Mouse (Mus musculus) c-Kit-negative CD71-positive TER-119-positive erythroid progenitor cells, embryonic 14.5 days (primary cell): ENCODE data around the gene Prrt4.

Experiments
- DNase-seq: peaks from one replicate; pipeline ENCODE4 v3.0.0-alpha.2; 2013; ENCODE audit warnings: low read depth, low spot score

Prrt4 gene

DNA sequence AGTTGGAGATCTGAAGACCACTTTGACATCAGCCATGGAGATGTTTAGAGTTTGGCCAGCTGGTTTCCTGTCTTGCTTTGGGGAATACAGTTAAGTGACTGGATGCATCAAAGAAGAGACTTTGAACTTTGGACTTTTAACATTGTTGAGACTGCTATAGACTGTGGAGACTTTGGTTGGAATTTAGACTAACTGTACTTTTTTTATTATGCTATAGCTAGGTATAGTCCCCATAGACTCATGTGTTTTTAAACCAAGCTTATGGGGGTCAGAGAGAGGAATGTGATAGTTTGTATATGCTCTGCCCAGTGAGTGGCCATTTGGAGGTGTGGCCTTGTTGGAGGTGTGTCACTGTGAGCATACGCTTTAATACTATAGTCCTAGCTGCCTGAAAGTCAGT, 29.4 kb downstream of the Prrt4 start:
- no peak for DNase-seq

DNA sequence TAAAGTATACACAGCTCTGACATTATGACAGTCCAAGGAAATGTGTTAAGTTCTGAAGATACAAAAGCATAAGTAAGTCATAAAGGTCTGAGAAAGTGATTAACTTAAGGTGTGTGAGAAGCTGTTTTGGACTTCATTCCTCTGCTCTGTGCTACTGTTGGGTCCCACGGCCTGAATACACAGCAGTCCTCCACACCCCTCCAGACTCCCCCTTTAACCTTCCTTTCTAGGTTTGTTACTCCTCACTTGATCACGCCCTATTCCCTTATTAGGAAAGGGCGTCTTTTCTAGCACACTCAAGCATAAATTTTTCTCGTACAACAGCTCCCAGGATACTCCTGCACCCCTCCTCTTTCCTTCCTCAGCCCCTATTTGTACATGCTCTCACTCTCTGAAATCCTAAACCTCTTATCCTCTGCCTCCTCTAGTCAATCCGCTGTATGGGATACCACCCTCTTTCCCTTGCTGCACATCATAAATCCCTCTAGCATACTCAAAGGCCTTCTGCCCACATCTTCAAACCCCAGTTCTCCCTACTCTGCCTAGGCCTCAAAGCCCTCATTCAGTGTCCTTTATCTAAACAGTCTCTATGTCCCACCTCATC, 31.9 kb downstream of the Prrt4 start:
- DNase-seq: no peak

DNA sequence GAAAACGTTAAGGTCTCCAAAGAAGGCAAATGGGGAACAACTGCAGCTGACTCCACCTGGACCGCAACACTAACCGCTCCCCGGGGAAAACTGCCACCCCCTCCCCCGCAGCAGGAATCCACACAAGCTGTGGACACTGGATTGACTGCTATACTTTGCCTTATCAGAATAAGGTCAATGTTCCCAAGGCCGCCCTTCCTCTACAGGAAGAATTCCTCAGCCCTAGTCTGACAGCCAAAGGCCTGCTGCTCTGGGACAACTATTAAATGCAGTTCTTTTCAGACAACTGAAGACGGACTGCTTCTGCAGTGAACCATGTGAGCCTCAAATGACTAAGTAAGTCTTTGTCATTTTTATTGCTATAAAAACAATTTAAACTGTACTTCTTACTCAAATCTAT, 32.7 kb downstream of the Prrt4 start:
- DNase-seq: no peak

DNA sequence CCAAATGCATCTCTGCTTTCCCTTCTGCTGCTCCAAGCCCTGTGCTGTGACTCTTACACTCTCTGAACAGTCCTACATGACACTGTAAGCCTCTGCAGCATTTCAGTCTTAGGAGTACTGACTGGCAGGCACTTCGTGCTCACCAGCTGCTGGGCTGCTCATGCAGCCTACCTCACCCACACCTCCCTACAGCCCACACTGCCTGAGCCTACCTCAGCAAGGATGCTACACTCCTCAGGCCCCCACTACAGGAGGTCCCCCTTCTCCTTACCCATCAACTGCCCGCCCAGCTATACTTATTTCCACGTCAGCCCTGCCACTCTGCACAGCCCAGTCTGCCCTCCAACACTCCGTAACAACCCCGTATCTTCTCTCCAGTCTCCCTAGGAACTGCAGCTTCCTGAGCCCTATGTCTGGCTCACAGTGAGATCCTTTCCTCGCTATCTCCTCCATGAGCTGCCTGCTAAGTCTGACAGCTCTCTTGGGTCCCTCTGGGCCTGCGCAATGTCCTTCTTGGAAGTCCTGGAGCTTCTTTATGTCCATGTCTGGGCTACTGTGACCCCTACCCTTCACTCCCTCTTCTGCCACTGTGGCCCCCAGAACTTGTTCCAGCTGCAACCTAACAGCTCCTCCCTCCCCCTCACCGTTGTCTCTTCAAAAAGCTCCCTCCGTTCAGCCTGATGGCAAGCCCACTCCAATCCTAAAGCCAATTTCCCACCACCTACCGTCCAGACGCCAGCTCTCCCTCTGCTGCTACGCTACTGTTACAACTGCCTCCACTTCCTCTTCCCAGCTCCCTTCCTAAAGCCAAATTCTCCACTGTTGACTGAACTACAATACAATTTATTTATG, 33.7 kb downstream of the Prrt4 start:
- DNase-seq: no peak

DNA sequence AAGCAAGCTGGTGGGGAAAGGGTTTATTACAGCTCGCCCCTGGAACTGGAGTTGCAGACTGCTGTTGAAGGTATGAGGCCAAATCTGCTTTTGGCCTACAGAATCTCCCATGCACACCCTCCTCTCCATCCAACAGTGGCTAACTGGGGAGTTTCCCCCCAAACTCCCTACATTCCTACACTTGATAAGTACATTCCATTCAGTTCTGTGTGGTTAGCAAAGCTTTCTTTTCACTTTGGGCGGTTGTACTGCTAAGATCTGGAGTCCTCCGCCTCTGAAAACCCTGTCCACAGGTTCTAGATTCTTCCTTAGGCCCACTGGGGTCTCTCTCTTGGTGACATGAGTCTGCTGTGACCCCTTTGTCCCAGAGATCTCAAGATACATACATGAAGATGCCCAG, 34.4 kb downstream of the Prrt4 start:
- DNase-seq: no peak

DNA sequence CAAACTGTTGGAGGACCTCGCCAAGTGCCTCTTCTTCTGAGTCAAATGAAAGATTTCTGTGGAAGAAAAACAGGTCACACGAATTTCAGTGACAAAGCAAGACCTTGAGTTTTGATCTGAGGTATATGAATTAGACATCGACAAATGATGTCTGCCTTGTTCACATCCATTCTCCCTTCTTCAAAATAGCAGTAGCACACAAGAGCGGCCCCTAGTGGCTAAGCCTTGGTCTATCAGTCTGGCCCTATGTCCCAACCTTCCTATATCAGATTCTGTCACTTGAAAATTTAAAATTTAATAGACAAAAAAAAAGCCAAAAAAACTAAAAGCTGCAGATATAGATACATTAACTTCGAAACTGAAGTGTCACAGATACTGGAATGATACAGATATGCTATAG, 35.8 kb downstream of the Prrt4 start:
- DNase-seq: no peak

DNA sequence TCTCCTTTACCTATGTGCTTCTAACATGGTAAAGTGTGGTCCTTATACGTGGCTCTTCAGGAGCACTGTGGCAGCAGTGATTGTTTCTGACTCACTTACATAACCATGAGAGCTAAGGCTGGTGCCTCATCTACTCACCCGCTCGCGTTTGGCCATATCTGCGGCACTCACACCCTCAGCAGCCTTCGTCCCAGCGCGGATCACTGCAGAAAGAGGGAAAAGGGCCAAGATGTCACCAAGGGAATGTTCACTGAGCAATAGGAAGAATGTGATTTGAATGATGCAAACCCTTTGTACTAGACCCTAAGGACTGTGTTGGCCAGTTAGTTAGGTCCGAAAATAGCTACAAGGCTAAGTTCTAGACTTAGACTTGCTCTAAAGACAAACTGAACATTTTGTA, 41.9 kb downstream of the Prrt4 start:
- DNase-seq: no peak

DNA sequence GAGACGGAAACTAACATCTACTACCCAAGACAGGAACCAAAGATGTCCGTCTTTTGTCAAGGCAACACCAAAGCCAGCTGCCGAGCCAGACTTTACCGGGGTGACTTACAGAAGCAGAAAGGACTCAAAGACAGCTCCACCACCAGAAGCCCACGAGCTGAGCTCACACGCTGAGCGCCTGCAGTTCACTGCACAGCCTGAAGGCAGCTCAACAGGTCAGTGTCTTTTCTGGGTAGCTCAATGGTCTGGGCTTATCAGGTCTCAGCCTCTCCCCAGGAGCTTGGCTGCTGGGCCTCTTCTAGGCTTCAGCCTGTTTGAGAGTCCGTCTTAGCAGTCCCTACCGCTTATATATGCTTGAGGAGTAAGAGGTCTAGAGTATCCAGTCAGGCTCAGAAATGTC, 46.3 kb downstream of the Prrt4 start:
- DNase-seq: no peak

DNA sequence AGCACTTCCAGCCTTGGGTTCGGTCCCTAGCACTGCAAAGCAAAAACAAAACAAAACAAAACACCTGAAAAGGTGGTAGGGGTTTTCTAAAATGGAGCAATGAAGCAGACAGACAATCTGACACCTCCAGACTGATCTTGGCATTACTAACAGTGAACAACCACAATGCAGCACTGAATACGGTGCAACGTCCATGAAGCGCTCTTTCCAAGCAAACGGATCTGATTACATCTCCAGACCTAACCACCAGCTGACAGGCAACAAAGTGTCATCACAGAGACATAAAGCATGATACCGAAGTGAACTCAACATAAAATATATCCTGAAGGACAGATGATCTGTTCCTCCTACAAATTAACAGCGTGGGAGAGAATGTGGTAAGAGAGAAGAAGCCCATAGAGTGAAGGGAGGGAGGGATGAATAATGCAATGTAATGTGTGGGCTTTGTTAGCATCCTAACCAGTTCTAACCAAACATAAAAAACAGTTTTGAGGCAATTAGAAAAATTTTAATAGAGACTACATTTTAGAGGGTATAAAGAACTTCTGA, 52.4 kb downstream of the Prrt4 start:
- DNase-seq: no peak

DNA sequence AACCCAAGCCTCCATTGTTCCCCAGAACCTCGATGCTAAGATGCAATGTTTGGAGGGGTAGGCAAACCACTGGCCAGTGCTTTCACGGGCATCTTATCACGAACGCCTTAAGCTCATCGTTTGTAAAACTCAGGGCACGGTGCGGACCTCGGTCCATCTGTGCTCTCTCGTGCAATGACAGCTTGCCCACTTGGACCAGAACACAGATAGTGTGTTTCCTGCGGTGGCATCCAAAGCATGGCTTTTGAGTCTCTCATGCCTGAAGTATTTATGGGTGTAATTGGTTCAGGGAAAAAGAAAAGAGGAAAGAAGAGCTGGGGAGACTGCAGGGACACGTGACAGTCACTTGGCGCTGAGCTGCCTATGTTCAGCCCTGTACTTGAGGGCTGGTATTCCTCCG, 59.4 kb downstream of the Prrt4 start:
- DNase-seq: no peak
